Mouse (Mus musculus) ES-E14 (cell line): Measurements from ENCODE around the gene P4ha2.

Source experiments
- CHD2 ChIP-seq: IDR thresholded peaks from 2 replicates; pipeline ENCODE4 v1.6.1; 2014; ENCODE audit warnings: mild to moderate bottlenecking, low read depth, low read length, inconsistent platforms
- HCFC1 ChIP-seq: IDR thresholded peaks from 2 replicates; pipeline ENCODE4 v1.6.1; 2012; ENCODE audit warnings: low read length, inconsistent platforms, borderline replicate concordance; ENCODE audit not compliant: insufficient read depth
- MAFK ChIP-seq: IDR thresholded peaks from 2 replicates; pipeline ENCODE4 v1.6.1; 2014; ENCODE audit warnings: mild to moderate bottlenecking, low read depth, low read length, inconsistent platforms; ENCODE audit not compliant: insufficient read depth
- ZC3H11A ChIP-seq: IDR thresholded peaks from 2 replicates; pipeline ENCODE4 v1.6.1; 2012; ENCODE audit warnings: low read depth, mild to moderate bottlenecking, inconsistent platforms, low read length, borderline replicate concordance
- ZNF384 ChIP-seq: IDR thresholded peaks from 2 replicates; pipeline ENCODE4 v1.6.1; 2012; ENCODE audit warnings: low read depth, low read length, inconsistent platforms

DNA sequence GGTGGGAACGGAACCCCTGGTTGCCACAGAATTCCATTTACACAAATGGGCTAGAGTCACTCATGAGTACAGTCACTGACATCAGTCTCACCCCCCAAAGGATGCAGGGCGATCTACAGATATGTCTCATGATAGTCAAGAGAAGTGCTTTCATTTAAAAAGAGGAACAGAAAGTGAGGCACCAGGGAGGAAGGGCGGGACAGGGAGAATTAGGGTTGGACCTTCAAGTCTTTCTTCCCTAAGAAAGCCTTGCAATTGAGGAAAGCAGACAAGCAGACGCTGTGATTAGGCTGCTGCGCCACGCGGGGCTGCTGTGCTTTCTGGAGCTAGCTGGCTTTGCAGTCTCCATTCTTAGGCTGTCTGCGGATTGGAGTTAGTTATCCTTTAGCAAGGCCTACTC lies 8.2 kb upstream of the P4ha2 start:
- no peak for TF ChIP-seq MAFK
- no peak for TF ChIP-seq ZC3H11A
- TF ChIP-seq ZNF384, result no peak
- TF ChIP-seq HCFC1, result no peak
- no peak for TF ChIP-seq CHD2
